Mouse (Mus musculus): ENCODE measurements around the gene Htt. TPM values are rescaled to one million over a fixed set of nuclear protein-coding genes. Genes with fewer than 3 reads are reported as not detected.

Htt gene
- polyA plus RNA-seq, 1 experiment from 2014 or later = 11.3 TPM

GRCm38 (mm10) chr5:34931516-34932457 lies 170.2 kb downstream of the Htt start:
- no peak overlapping the region for H3K9ac ChIP-seq
- no peak overlapping the region for H3K4me3 ChIP-seq

GRCm38 (mm10) chr5:34932458-34932806 lies 170.9 kb downstream of the Htt start:
- no peak overlapping the region for H3K9ac ChIP-seq
- no peak for ATAC-seq (ENCODE audit: insufficient number of reproducible peaks, low FRiP score)
- peak overlapping the region; percentile 4; the same call in 1 of the 2 replicates for H3K4me2 ChIP-seq

More at GRCm38 (mm10) chr5:34931516-34932457, 170.2 kb downstream of the Htt start:
- Histone ChIP-seq H3K4me2 (peak overlapping the region; percentile 4; the same call in 1 of the 2 replicates), H3K27ac (ENCODE audit: poor library complexity, severe bottlenecking) (peak overlapping the region; percentile 82), H3K27me3 (replicated peaks) (no peaks in the 10 kb centered on the region), H3K4me1 (replicated peaks) (peaks cover 24% of the 10 kb centered on the region), H3K9me3 (replicated peaks) (no peaks in the 10 kb centered on the region; the same call in 1 of the 2 replicates), H3K36me3 (0 out of 2 replicates have a peak, but pooled peaks cover 2% of the 10 kb centered on the region)
- ATAC-seq (ENCODE audit: insufficient number of reproducible peaks, low FRiP score) = no peak
- 38% methylated on average over 11 of the region's 11 CpGs for WGBS

GRCm38 (mm10) chr5:34933461-34933860 lies 171.9 kb downstream of the Htt start:
- no peaks in the 10 kb centered on the region; the same call in 1 of the 2 replicates for H3K9me3 ChIP-seq (replicated peaks)
- H3K36me3 ChIP-seq = no peaks in the 10 kb centered on the region
- WGBS = 89% methylated on average over 1 of the region's 1 CpGs
- no peak overlapping the region for H3K4me3 ChIP-seq
- H3K4me2 ChIP-seq = no peak overlapping the region
- H3K9ac ChIP-seq = no peak overlapping the region
- H3K27me3 ChIP-seq (replicated peaks) = no peaks in the 10 kb centered on the region
- H3K27ac ChIP-seq (ENCODE audit: poor library complexity, severe bottlenecking) = no peak overlapping the region
- H3K4me1 ChIP-seq (replicated peaks) = peaks cover 24% of the 10 kb centered on the region
- no peak for ATAC-seq (ENCODE audit: insufficient number of reproducible peaks, low FRiP score)

More at GRCm38 (mm10) chr5:34932458-34932806, 170.9 kb downstream of the Htt start:
- Histone ChIP-seq H3K27me3 (replicated peaks) (no peaks in the 10 kb centered on the region), H3K4me1 (replicated peaks) (peaks cover 24% of the 10 kb centered on the region), H3K9me3 (replicated peaks) (no peaks in the 10 kb centered on the region; the same call in 1 of the 2 replicates), H3K27ac (ENCODE audit: poor library complexity, severe bottlenecking) (peak overlapping the region; percentile 82), H3K36me3 (0 out of 2 replicates have a peak, but pooled peaks cover 2% of the 10 kb centered on the region), H3K4me3 (no peak overlapping the region)
- WGBS = 50% methylated on average over 4 of the region's 4 CpGs

- Histone ChIP-seq H3K27ac (ENCODE audit: poor library complexity, severe bottlenecking) (no peak overlapping the region), H3K36me3 (no peaks in the 10 kb centered on the region), H3K4me2 (no peak overlapping the region), H3K9ac (no peak overlapping the region), H3K4me1 (replicated peaks) (no peaks in the 10 kb centered on the region), H3K4me3 (no peak overlapping the region), H3K9me3 (replicated peaks) (no peaks in the 10 kb centered on the region), H3K27me3 (replicated peaks) (no peaks in the 10 kb centered on the region)
- ATAC-seq (ENCODE audit: insufficient number of reproducible peaks, low FRiP score) = no peak
- 68% methylated on average over 10 of the region's 10 CpGs for WGBS
Measured at GRCm38 (mm10) chr5:34941710-34942470, 180.3 kb downstream of the Htt start.

GRCm38 (mm10) chr5:34943428-34943827 lies 181.9 kb downstream of the Htt start:
- H3K27ac ChIP-seq (ENCODE audit: poor library complexity, severe bottlenecking) = no peak overlapping the region
- peaks cover 7% of the 10 kb centered on the region; the same call in 1 of the 2 replicates for H3K4me1 ChIP-seq (replicated peaks)
- 74% methylated on average over 3 of the region's 3 CpGs for WGBS
- no peak for ATAC-seq (ENCODE audit: insufficient number of reproducible peaks, low FRiP score)
- no peak overlapping the region for H3K4me3 ChIP-seq
- no peaks in the 10 kb centered on the region for H3K9me3 ChIP-seq (replicated peaks)
- H3K4me2 ChIP-seq = no peak overlapping the region
- no peak overlapping the region for H3K9ac ChIP-seq
- no peaks in the 10 kb centered on the region for H3K36me3 ChIP-seq
- H3K27me3 ChIP-seq (replicated peaks) = no peaks in the 10 kb centered on the region

GRCm38 (mm10) chr5:34948861-34949760 lies 187.6 kb downstream of the Htt start, which contains the start of gene Rgs12:
TSS of gene Rgs12 (plus strand) at chr5:34949445.
- 0 out of 2 replicates have a peak, but pooled peaks cover 3% of the 10 kb centered on the region for H3K9me3 ChIP-seq (replicated peaks)
- ATAC-seq (ENCODE audit: insufficient number of reproducible peaks, low FRiP score) = peak; percentile 98
- peak within 1 kb of the TSS; percentile 80 for H3K27ac ChIP-seq (ENCODE audit: poor library complexity, severe bottlenecking)
- H3K4me3 ChIP-seq = peak within 1 kb of the TSS; percentile 87
- peak within 1 kb of the TSS; percentile 95 for H3K9ac ChIP-seq
- peaks cover 12% of the 10 kb centered on the region for H3K36me3 ChIP-seq
- H3K4me2 ChIP-seq = peak within 1 kb of the TSS; percentile 82
- WGBS = under 1% methylated on average over 83 of the region's 84 CpGs
- peaks cover 36% of the 10 kb centered on the region for H3K4me1 ChIP-seq (replicated peaks)
- no peaks in the 10 kb centered on the region for H3K27me3 ChIP-seq (replicated peaks)

GRCm38 (mm10) chr5:34949769-34950211 lies 188.2 kb downstream of the Htt start:
- H3K9ac ChIP-seq = peak overlapping the region; percentile 95
- 0 out of 2 replicates have a peak, but pooled peaks cover 3% of the 10 kb centered on the region for H3K9me3 ChIP-seq (replicated peaks)
- ATAC-seq (ENCODE audit: insufficient number of reproducible peaks, low FRiP score) = 0 out of 2 replicates have a peak, but pooled peaks have one; percentile 3
- H3K4me1 ChIP-seq (replicated peaks) = peaks cover 43% of the 10 kb centered on the region
- WGBS = 1% methylated on average over 12 of the region's 12 CpGs
- peak overlapping the region; percentile 82 for H3K4me2 ChIP-seq
- H3K36me3 ChIP-seq = peaks cover 12% of the 10 kb centered on the region
- peak overlapping the region; percentile 80 for H3K27ac ChIP-seq (ENCODE audit: poor library complexity, severe bottlenecking)
- H3K4me3 ChIP-seq = peak overlapping the region; percentile 87
- no peaks in the 10 kb centered on the region for H3K27me3 ChIP-seq (replicated peaks)

GRCm38 (mm10) chr5:34950486-34951160 lies 189.1 kb downstream of the Htt start:
- Histone ChIP-seq H3K4me3 (peak overlapping the region; percentile 87), H3K27me3 (replicated peaks) (no peaks in the 10 kb centered on the region), H3K4me1 (replicated peaks) (peaks cover 51% of the 10 kb centered on the region), H3K4me2 (peak overlapping the region; percentile 82), H3K36me3 (peaks cover 12% of the 10 kb centered on the region), H3K9ac (peak overlapping the region; percentile 95), H3K9me3 (replicated peaks) (0 out of 2 replicates have a peak, but pooled peaks cover 3% of the 10 kb centered on the region), H3K27ac (ENCODE audit: poor library complexity, severe bottlenecking) (0 out of 2 replicates have a peak overlapping the region, but pooled peaks have one; percentile 14)
- WGBS = 79% methylated on average over 6 of the region's 6 CpGs
- ATAC-seq (ENCODE audit: insufficient number of reproducible peaks, low FRiP score) = no peak

- H3K4me2 ChIP-seq = peak overlapping the region; percentile 82
- peaks cover 12% of the 10 kb centered on the region for H3K36me3 ChIP-seq
- H3K4me1 ChIP-seq (replicated peaks) = peaks cover 58% of the 10 kb centered on the region
- H3K9ac ChIP-seq = no peak overlapping the region
- H3K27me3 ChIP-seq (replicated peaks) = no peaks in the 10 kb centered on the region
- H3K9me3 ChIP-seq (replicated peaks) = 0 out of 2 replicates have a peak, but pooled peaks cover 3% of the 10 kb centered on the region
- no peak overlapping the region for H3K4me3 ChIP-seq
- 0 out of 2 replicates have a peak overlapping the region, but pooled peaks have one; percentile 14 for H3K27ac ChIP-seq (ENCODE audit: poor library complexity, severe bottlenecking)
- ATAC-seq (ENCODE audit: insufficient number of reproducible peaks, low FRiP score) = no peak
- 93% methylated on average over 8 of the region's 8 CpGs for WGBS
Measured at GRCm38 (mm10) chr5:34951161-34951834, 189.8 kb downstream of the Htt start.

All from heart, embryonic 12.5 days (tissue).